Mouse (Mus musculus) bone marrow macrophage, adult 2 months (primary cell): ENCODE data around the gene Susd4. TPM values are rescaled to one million over a fixed set of nuclear protein-coding genes. Genes with fewer than 3 reads are reported as not detected.

ENCODE experiments used
- H3K27ac ChIP-seq: 2 replicates; pipeline ENCODE4 v1.5.1; 2012; ENCODE audit warnings: low read depth, low read length; ENCODE audit not compliant: insufficient read depth
- H3K4me1 ChIP-seq: 2 replicates; pipeline ENCODE4 v1.6.1; 2012; ENCODE audit warnings: low read length; ENCODE audit not compliant: control insufficient read depth, insufficient read depth
- H3K4me3 ChIP-seq: 2 replicates; pipeline ENCODE4 v1.5.1; 2012; ENCODE audit warnings: mild to moderate bottlenecking, low read length, moderate library complexity; ENCODE audit not compliant: insufficient read depth
- CTCF ChIP-seq: IDR thresholded peaks from 2 replicates; pipeline ENCODE4 v1.5.1; 2012; ENCODE audit warnings: low read depth, mild to moderate bottlenecking, low read length, moderate library complexity
- POLR2A ChIP-seq: IDR thresholded peaks from 2 replicates; pipeline ENCODE4 v1.6.1; 2012; ENCODE audit warnings: mild to moderate bottlenecking, low read depth, low read length, borderline replicate concordance
- polyA plus RNA-seq: library from polyadenylated mRNA; stranded (reverse); fragments of >200 nt; gene quantifications from 2 replicates; pipeline ENCODE4 v1.2.4, GENCODE M21; 2012; ENCODE audit not compliant: missing spikeins, insufficient read depth, insufficient read length

Gene Susd4
- polyA plus RNA-seq, 1 experiment, result not detected

- H3K4me3 ChIP-seq, result no peak overlapping the region
- no peak overlapping the region for H3K27ac ChIP-seq
- TF ChIP-seq CTCF, result no peak
- no peak for TF ChIP-seq POLR2A
- no peaks in the 10 kb centered on the region for H3K4me1 ChIP-seq
Measured at GRCm38 (mm10) chr1:182882611-182883010, 119.0 kb downstream of the Susd4 start.

GRCm38 (mm10) chr1:182895698-182896097, 132.0 kb downstream of the Susd4 start:
- no peak overlapping the region for H3K27ac ChIP-seq
- no peaks in the 10 kb centered on the region for H3K4me1 ChIP-seq
- H3K4me3 ChIP-seq, result no peak overlapping the region
- no peak for TF ChIP-seq POLR2A
- TF ChIP-seq CTCF, result peak; percentile 53

- no peak overlapping the region for H3K27ac ChIP-seq
- no peaks in the 10 kb centered on the region for H3K4me1 ChIP-seq
- no peak overlapping the region for H3K4me3 ChIP-seq
- TF ChIP-seq CTCF (no peak), POLR2A (no peak)
Measured at GRCm38 (mm10) chr1:182897071-182897470, 133.4 kb downstream of the Susd4 start.

GRCm38 (mm10) chr1:182897506-182898138, 134.0 kb downstream of the Susd4 start:
- no peak overlapping the region for H3K27ac ChIP-seq
- no peak for TF ChIP-seq CTCF
- TF ChIP-seq POLR2A, result no peak
- no peaks in the 10 kb centered on the region for H3K4me1 ChIP-seq
- no peak overlapping the region for H3K4me3 ChIP-seq

- no peak overlapping the region for H3K4me3 ChIP-seq
- H3K27ac ChIP-seq, result no peak overlapping the region
- H3K4me1 ChIP-seq, result peaks cover 15% of the 10 kb centered on the region
- TF ChIP-seq POLR2A (no peak), CTCF (no peak)
Measured at GRCm38 (mm10) chr1:182902095-182902494, 138.4 kb downstream of the Susd4 start.

GRCm38 (mm10) chr1:182902906-182903305, 139.2 kb downstream of the Susd4 start:
- no peak overlapping the region for H3K27ac ChIP-seq
- TF ChIP-seq POLR2A, result no peak
- no peak for TF ChIP-seq CTCF
- H3K4me1 ChIP-seq, result peaks cover 21% of the 10 kb centered on the region
- H3K4me3 ChIP-seq, result no peak overlapping the region

- no peak for TF ChIP-seq POLR2A
- no peak for TF ChIP-seq CTCF
- peaks cover 42% of the 10 kb centered on the region for H3K4me1 ChIP-seq
- H3K4me3 ChIP-seq, result no peak overlapping the region
- H3K27ac ChIP-seq, result no peak overlapping the region
Measured at GRCm38 (mm10) chr1:182905669-182906068, 142.0 kb downstream of the Susd4 start.

GRCm38 (mm10) chr1:182908050-182909036, 144.7 kb downstream of the Susd4 start:
- H3K4me1 ChIP-seq, result peaks cover 47% of the 10 kb centered on the region
- peak overlapping the region; percentile 47 for H3K27ac ChIP-seq
- H3K4me3 ChIP-seq, result peak overlapping the region; percentile 11; the same call in 1 of the 2 replicates
- TF ChIP-seq CTCF (no peak), POLR2A (no peak)

DNA sequence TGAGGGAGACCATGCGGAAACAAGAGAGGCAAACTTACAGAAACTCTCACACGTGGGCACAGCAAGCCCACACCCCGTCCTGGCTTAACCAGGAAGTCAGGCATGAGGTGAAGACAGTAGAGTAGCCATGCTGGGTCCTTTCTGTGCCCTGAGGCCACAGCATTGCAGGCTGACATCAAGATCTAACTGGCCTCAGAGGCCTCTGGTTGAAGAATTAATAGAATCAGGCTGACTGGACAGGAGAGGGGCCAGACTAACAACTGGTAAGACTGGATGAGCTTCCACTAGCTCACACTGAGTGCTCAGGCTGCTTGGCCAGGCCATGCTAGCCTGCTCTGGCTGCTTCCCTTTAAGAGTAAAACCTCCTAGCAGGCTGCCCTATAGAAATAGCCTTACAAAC, 145.4 kb downstream of the Susd4 start:
- peaks cover 47% of the 10 kb centered on the region for H3K4me1 ChIP-seq
- TF ChIP-seq POLR2A, result no peak
- TF ChIP-seq CTCF, result no peak
- H3K4me3 ChIP-seq, result no peak overlapping the region
- no peak overlapping the region for H3K27ac ChIP-seq

GRCm38 (mm10) chr1:182909596-182909995, 145.9 kb downstream of the Susd4 start:
- H3K4me1 ChIP-seq, result peaks cover 47% of the 10 kb centered on the region
- no peak overlapping the region for H3K27ac ChIP-seq
- TF ChIP-seq CTCF, result no peak
- TF ChIP-seq POLR2A, result no peak
- H3K4me3 ChIP-seq, result no peak overlapping the region
